Mouse (Mus musculus) megakaryocyte, embryonic 14.5 days (primary cell): ENCODE measurements at regions not wholly inside any gene's neighbourhood (a gene's known extent, or its start where the extent isn't known, plus 50 kb on each side); places are given as distances from the start of the nearest gene placed in this dataset.

ENCODE experiments used
- H3K27me3 ChIP-seq: replicated peaks from 2 replicates; pipeline ENCODE3; 2012; ENCODE audit warnings: inconsistent platforms
- H3K36me3 ChIP-seq: replicated peaks from 2 replicates; pipeline ENCODE3; 2012; ENCODE audit warnings: low read length, inconsistent platforms, mixed read lengths
- H3K4me1 ChIP-seq: 2 replicates; pipeline ENCODE4 v1.6.1; 2012; ENCODE audit warnings: inconsistent platforms
- H3K4me3 ChIP-seq: replicated peaks from 2 replicates; pipeline ENCODE3; 2012; ENCODE audit warnings: moderate library complexity, mild to moderate bottlenecking, inconsistent platforms
- H3K9me3 ChIP-seq: 2 replicates; pipeline ENCODE4 v1.6.1; 2012; ENCODE audit warnings: inconsistent platforms
- FLI1 ChIP-seq: IDR thresholded peaks from 2 replicates; pipeline ENCODE4 v1.6.1; 2012; ENCODE audit warnings: low read length, inconsistent platforms, mixed read lengths
- GATA1 ChIP-seq: IDR thresholded peaks from 3 replicates; pipeline ENCODE4 v1.6.1; 2012; ENCODE audit warnings: mixed read lengths, low read length, inconsistent platforms, borderline replicate concordance

GRCm38 (mm10) chr13:43908041-43908644, 123.6 kb downstream of the Cd83 start:
- Histone ChIP-seq H3K4me3 (no peak overlapping the region), H3K36me3 (no peaks in the 10 kb centered on the region), H3K27me3 (peaks cover 44% of the 10 kb centered on the region), H3K9me3 (no peaks in the 10 kb centered on the region), H3K4me1 (peaks cover 5% of the 10 kb centered on the region; the same call in 1 of the 2 replicates)
- TF ChIP-seq FLI1 (no peak), GATA1 (no peak)

- H3K36me3 ChIP-seq = no peaks in the 10 kb centered on the region
Measured at GRCm38 (mm10) chr13:43909933-43910332, 125.4 kb downstream of the Cd83 start.

GRCm38 (mm10) chr13:43913476-43913875, 128.9 kb downstream of the Cd83 start:
- TF ChIP-seq GATA1 (no peak), FLI1 (no peak)
- Histone ChIP-seq H3K9me3 (peaks cover 20% of the 10 kb centered on the region), H3K36me3 (no peaks in the 10 kb centered on the region), H3K4me3 (no peak overlapping the region), H3K4me1 (no peaks in the 10 kb centered on the region), H3K27me3 (peaks cover 13% of the 10 kb centered on the region)

More at GRCm38 (mm10) chr13:43909933-43910332, 125.4 kb downstream of the Cd83 start:
- Histone ChIP-seq H3K9me3 (peaks cover 10% of the 10 kb centered on the region; the same call in 1 of the 2 replicates), H3K4me1 (peaks cover 5% of the 10 kb centered on the region; the same call in 1 of the 2 replicates), H3K4me3 (no peak overlapping the region), H3K27me3 (peaks cover 33% of the 10 kb centered on the region)
- TF ChIP-seq GATA1 = no peak
- TF ChIP-seq FLI1 = no peak

- Histone ChIP-seq H3K27me3 (peaks cover 28% of the 10 kb centered on the region), H3K4me3 (no peak overlapping the region), H3K9me3 (peaks cover 10% of the 10 kb centered on the region), H3K4me1 (0 out of 2 replicates have a peak, but pooled peaks cover 4% of the 10 kb centered on the region), H3K36me3 (no peaks in the 10 kb centered on the region)
- TF ChIP-seq GATA1 (no peak), FLI1 (no peak)
Measured at GRCm38 (mm10) chr13:43919781-43920420, 135.3 kb downstream of the Cd83 start.

- Histone ChIP-seq H3K4me1 (no peaks in the 10 kb centered on the region), H3K9me3 (peaks cover 27% of the 10 kb centered on the region), H3K4me3 (no peak overlapping the region), H3K27me3 (peaks cover 19% of the 10 kb centered on the region), H3K36me3 (no peaks in the 10 kb centered on the region)
- TF ChIP-seq GATA1 = no peak
- no peak for TF ChIP-seq FLI1
Measured at GRCm38 (mm10) chr13:43930081-43930981, 145.8 kb downstream of the Cd83 start.

- H3K9me3 ChIP-seq = peaks cover 15% of the 10 kb centered on the region
- H3K36me3 ChIP-seq = no peaks in the 10 kb centered on the region
- no peak for TF ChIP-seq GATA1
- TF ChIP-seq FLI1 = no peak
- H3K4me3 ChIP-seq = no peak overlapping the region
- no peaks in the 10 kb centered on the region for H3K4me1 ChIP-seq
- peaks cover 14% of the 10 kb centered on the region for H3K27me3 ChIP-seq
Measured at GRCm38 (mm10) chr13:43932946-43933345, 148.4 kb downstream of the Cd83 start.

- Histone ChIP-seq H3K27me3 (peaks cover 22% of the 10 kb centered on the region), H3K9me3 (peaks cover 5% of the 10 kb centered on the region), H3K4me1 (no peaks in the 10 kb centered on the region), H3K4me3 (no peak overlapping the region), H3K36me3 (no peaks in the 10 kb centered on the region)
- TF ChIP-seq GATA1 = no peak
- TF ChIP-seq FLI1 = no peak
Measured at GRCm38 (mm10) chr13:43935284-43935683, 150.7 kb downstream of the Cd83 start.

- no peak for TF ChIP-seq FLI1
- no peak for TF ChIP-seq GATA1
- Histone ChIP-seq H3K27me3 (peaks cover 19% of the 10 kb centered on the region), H3K4me3 (no peak overlapping the region), H3K4me1 (no peaks in the 10 kb centered on the region), H3K9me3 (peaks cover 16% of the 10 kb centered on the region), H3K36me3 (no peaks in the 10 kb centered on the region)
Measured at GRCm38 (mm10) chr13:43936504-43936903, 151.9 kb downstream of the Cd83 start.

GRCm38 (mm10) chr13:43938611-43939010, 154.0 kb downstream of the Cd83 start:
- peaks cover 24% of the 10 kb centered on the region for H3K27me3 ChIP-seq
- H3K4me3 ChIP-seq = no peak overlapping the region
- peaks cover 20% of the 10 kb centered on the region for H3K9me3 ChIP-seq
- H3K36me3 ChIP-seq = no peaks in the 10 kb centered on the region
- no peaks in the 10 kb centered on the region for H3K4me1 ChIP-seq
- no peak for TF ChIP-seq FLI1
- TF ChIP-seq GATA1 = no peak
